Mouse (Mus musculus) kidney, postnatal 4 days (tissue): ENCODE results near the gene Zfyve26.
"Not testable (repeated sequence)": the region's sequence is repeated elsewhere in the genome, so short reads cannot be mapped to it uniquely, and the experiment has no call there.

Experiments used
- DNase-seq, 2 experiments: peaks; one replicate each; pipeline ENCODE4 v3.0.0; 2021; ENCODE audit warnings: mixed read lengths in 2 of 2

Gene Zfyve26

GRCm38 (mm10) chr12:79254975-79255374 lies 41.1 kb downstream of the Zfyve26 start:
- no peak for DNase-seq

- peak in 1 of 2 experiments; percentile 26 for DNase-seq
Measured at GRCm38 (mm10) chr12:79253294-79254053, 42.6 kb downstream of the Zfyve26 start.

- DNase-seq, result no peak
Measured at GRCm38 (mm10) chr12:79248110-79248509, 48.0 kb downstream of the Zfyve26 start.

- DNase-seq, result no peak
Measured at GRCm38 (mm10) chr12:79242921-79243320, 53.2 kb downstream of the Zfyve26 start.

- DNase-seq, result no peak
Measured at GRCm38 (mm10) chr12:79241985-79242384, 54.1 kb downstream of the Zfyve26 start.

GRCm38 (mm10) chr12:79235485-79236080 lies 60.5 kb downstream of the Zfyve26 start:
- DNase-seq, result no peak

- no peak for DNase-seq
Measured at GRCm38 (mm10) chr12:79217511-79217910, 78.6 kb downstream of the Zfyve26 start.

- no peak for DNase-seq
Measured at GRCm38 (mm10) chr12:79211447-79211846, 84.7 kb downstream of the Zfyve26 start.

GRCm38 (mm10) chr12:79208703-79209464 lies 87.2 kb downstream of the Zfyve26 start, which contains the start of gene Rdh12:
Gene Rdh12, plus strand, starts transcription at chr12:79208914.
- DNase-seq, result peak; percentile 44 to 46

GRCm38 (mm10) chr12:79201882-79202281 lies 94.2 kb downstream of the Zfyve26 start:
- no peak for DNase-seq

GRCm38 (mm10) chr12:79197105-79197504 lies 99.0 kb downstream of the Zfyve26 start:
- no peak for DNase-seq

- peak; percentile 81 to 86 for DNase-seq
Measured at GRCm38 (mm10) chr12:79193441-79193840, 102.7 kb downstream of the Zfyve26 start.

GRCm38 (mm10) chr12:79192193-79192592 lies 103.9 kb downstream of the Zfyve26 start, which contains the start of gene Rdh11:
Gene Rdh11, minus strand, starts transcription at chr12:79192293.
- no peak for DNase-seq

- DNase-seq, result peak; percentile 83 to 87
Measured at GRCm38 (mm10) chr12:79191701-79192100, 104.4 kb downstream of the Zfyve26 start.

GRCm38 (mm10) chr12:79190931-79191673 lies 105.0 kb downstream of the Zfyve26 start:
- peak; percentile 68 to 81 for DNase-seq

- DNase-seq, result not testable (repeated sequence)
Measured at GRCm38 (mm10) chr12:79185160-79185559, 110.9 kb downstream of the Zfyve26 start.
